Mouse (Mus musculus) embryonic facial prominence, embryonic 13.5 days (tissue): ENCODE results near the gene Luc7l3. TPM values are rescaled to one million over a fixed set of nuclear protein-coding genes. Genes with fewer than 3 reads are reported as not detected.
"Not testable (repeated sequence)": the region's sequence is repeated elsewhere in the genome, so short reads cannot be mapped to it uniquely, and the experiment has no call there.

Experiments
- ATAC-seq: fragments of 200-750 bp; cut with Nextera tagmentation; 2 replicates; pipeline ENCODE4 v1.8.0; 2017; ENCODE audit warnings: low read depth; ENCODE audit not compliant: insufficient number of reproducible peaks, insufficient read depth, low FRiP score, low TSS enrichment
- H3K27ac ChIP-seq: fragments of 300-500 bp; sonication (generic); 2 replicates; pipeline ENCODE4 v1.5.1; 2015; ENCODE audit warnings: moderate library complexity, mild to moderate bottlenecking, inconsistent platforms
- H3K27me3 ChIP-seq: fragments of 300-500 bp; sonication (generic); 2 replicates; pipeline ENCODE4 v1.6.1; 2015; ENCODE audit warnings: mild to moderate bottlenecking, inconsistent platforms
- H3K36me3 ChIP-seq: fragments of 300-500 bp; sonication (generic); 2 replicates; pipeline ENCODE4 v1.6.1; 2015; ENCODE audit warnings: mild to moderate bottlenecking, inconsistent platforms
- H3K4me1 ChIP-seq: fragments of 300-500 bp; sonication (generic); 2 replicates; pipeline ENCODE4 v1.6.1; 2015; ENCODE audit warnings: inconsistent platforms
- H3K4me2 ChIP-seq: fragments of 300-500 bp; sonication (generic); 2 replicates; pipeline ENCODE4 v1.6.1; 2015; ENCODE audit warnings: moderate library complexity, mild to moderate bottlenecking, inconsistent platforms
- H3K4me3 ChIP-seq: fragments of 300-500 bp; sonication (generic); 2 replicates; pipeline ENCODE4 v1.5.1; 2015; ENCODE audit warnings: mild to moderate bottlenecking, inconsistent platforms
- H3K9ac ChIP-seq: fragments of 300-500 bp; sonication (generic); 2 replicates; pipeline ENCODE4 v1.6.1; 2015; ENCODE audit warnings: mild to moderate bottlenecking, inconsistent platforms
- H3K9me3 ChIP-seq: fragments of 300-500 bp; sonication (generic); 2 replicates; pipeline ENCODE4 v1.6.1; 2016; ENCODE audit warnings: inconsistent platforms
- WGBS: fragments of 180-500 bp; shearing (Covaris S2); methylation state at CpG from one replicate; pipeline ENCODE4 v1.1.7; 2015; ENCODE audit warnings: mixed read lengths; 5-methylcytosine and 5-hydroxymethylcytosine counted together
- polyA plus RNA-seq: library from polyadenylated mRNA; unstranded; fragments of >200 nt; fragmentation: Nextera tagmentation; extraction: Ambion mirVana; gene quantifications from 2 replicates; pipeline ENCODE4 v1.2.1, GENCODE M21; 2015

The Luc7l3 gene
- polyA plus RNA-seq, 1 experiment from 2014 or later: 160 TPM

DNA sequence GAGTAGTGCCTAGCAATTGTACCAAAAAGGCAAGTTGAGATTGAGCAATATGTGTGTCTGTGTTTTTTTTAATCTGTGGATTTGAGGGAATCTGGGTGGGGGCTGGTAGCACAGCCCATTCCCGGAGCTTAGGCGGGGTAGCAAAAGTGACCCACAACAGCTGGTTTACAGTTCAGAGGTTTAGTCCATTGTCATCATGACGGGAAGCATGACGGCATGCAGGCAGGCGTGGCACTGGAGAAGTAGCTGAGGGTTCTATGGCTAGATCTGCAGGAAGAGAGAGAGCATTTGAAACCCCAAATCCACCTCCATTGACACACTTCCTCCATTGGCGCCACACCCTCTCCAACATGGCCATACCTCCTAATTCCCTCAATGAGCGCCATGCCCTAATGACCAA is 51.9 kb downstream of the Luc7l3 start:
- Histone ChIP-seq H3K9ac (no peak overlapping the region), H3K27me3 (no peaks in the 10 kb centered on the region), H3K27ac (no peak overlapping the region), H3K4me1 (peaks cover 23% of the 10 kb centered on the region), H3K9me3 (no peaks in the 10 kb centered on the region), H3K4me2 (no peak overlapping the region), H3K4me3 (no peak overlapping the region), H3K36me3 (no peaks in the 10 kb centered on the region)
- 87% methylated on average over 7 of the region's 7 CpGs for WGBS
- ATAC-seq: no peak

DNA sequence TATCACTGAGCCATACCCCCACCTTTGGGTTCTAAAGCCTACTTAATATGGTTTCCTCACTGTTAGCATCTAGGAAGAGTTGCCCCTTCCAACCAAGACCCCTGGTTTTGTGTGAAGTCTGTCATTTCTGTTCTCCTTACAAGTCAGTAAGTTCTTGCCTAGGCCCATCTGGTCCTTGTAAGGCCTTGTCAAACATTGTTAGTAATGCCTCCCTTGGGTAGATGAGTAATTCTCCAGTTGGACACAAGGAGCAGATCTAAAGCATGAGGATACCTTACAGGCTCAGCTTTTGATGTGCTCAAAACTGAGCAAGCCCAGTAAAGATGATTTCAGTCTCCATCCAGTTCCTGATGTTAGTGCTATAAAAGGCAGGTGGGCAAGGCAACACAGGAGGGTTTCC is 53.0 kb downstream of the Luc7l3 start:
- Histone ChIP-seq H3K9me3 (no peaks in the 10 kb centered on the region), H3K4me3 (no peak overlapping the region), H3K27me3 (no peaks in the 10 kb centered on the region), H3K4me1 (peaks cover 30% of the 10 kb centered on the region), H3K4me2 (no peak overlapping the region), H3K36me3 (no peaks in the 10 kb centered on the region), H3K27ac (0 out of 2 replicates have a peak overlapping the region, but pooled peaks have one; percentile 12), H3K9ac (no peak overlapping the region)
- no peak for ATAC-seq

DNA sequence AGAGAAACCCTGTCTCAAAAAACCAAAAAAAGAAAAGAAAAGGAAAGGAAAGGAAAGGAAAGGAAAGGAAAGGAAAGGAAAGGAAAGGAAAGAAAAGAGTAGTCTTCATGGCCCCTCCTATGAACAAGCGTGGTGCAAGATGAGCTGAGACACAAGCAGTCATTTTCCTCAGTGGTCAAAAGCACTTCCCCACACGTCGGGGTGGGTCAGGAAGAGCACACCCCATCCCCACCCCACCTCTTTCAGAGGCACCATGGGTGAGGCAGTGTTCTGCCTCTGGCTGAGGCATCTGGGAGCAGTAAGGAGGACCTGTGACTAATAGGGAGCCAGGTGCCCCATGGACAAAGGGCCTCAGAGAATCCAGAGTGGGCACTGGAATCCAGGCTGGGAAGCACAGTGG is 55.6 kb downstream of the Luc7l3 start:
- WGBS: 70% methylated on average over 3 of the region's 3 CpGs
- H3K4me1 ChIP-seq: peaks cover 24% of the 10 kb centered on the region
- H3K4me2 ChIP-seq, H3K36me3 ChIP-seq, H3K4me3 ChIP-seq, H3K27ac ChIP-seq, ATAC-seq, H3K27me3 ChIP-seq, H3K9me3 ChIP-seq, H3K9ac ChIP-seq: not testable (repeated sequence)

DNA sequence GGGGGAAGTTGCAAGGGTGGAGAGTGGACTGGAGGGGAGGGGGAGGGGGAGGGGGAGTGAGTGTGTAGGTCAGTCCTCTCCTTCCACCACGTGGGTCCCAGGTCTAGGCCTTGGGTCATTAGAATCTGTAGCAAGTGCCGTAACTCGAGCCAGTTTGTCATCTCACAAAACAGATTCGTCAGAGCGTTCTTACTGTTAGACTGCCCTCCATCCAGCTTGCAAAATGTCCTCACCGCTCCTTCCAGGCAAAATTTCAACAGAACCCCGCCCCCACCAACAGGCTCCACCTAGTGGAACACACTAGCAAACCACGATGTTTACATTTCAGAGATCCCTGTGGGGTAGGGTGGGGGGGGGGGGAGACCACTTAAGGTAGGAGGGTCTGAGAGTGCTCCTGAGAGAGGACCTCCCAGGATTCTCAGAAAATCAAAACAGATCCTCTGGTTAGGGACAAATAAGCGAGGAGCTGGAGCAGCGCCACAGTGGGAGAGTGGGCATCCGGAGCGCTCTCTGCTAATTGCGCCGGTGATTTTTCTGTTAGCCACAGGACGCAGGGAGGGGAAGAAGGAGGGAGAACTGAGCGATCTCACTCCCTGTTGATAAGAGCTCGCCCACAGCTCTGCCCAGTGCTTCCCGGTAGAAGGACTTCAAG is 56.5 kb downstream of the Luc7l3 start:
- Histone ChIP-seq H3K4me1 (peaks cover 24% of the 10 kb centered on the region), H3K27ac (peak overlapping the region; percentile 80), H3K27me3 (no peaks in the 10 kb centered on the region), H3K9ac (peak overlapping the region; percentile 60), H3K4me2 (peak overlapping the region; percentile 63), H3K4me3 (peak overlapping the region; percentile 33), H3K9me3 (no peaks in the 10 kb centered on the region), H3K36me3 (no peaks in the 10 kb centered on the region)
- peak; percentile 71 for ATAC-seq
- 1% methylated on average over 18 of the region's 18 CpGs for WGBS

DNA sequence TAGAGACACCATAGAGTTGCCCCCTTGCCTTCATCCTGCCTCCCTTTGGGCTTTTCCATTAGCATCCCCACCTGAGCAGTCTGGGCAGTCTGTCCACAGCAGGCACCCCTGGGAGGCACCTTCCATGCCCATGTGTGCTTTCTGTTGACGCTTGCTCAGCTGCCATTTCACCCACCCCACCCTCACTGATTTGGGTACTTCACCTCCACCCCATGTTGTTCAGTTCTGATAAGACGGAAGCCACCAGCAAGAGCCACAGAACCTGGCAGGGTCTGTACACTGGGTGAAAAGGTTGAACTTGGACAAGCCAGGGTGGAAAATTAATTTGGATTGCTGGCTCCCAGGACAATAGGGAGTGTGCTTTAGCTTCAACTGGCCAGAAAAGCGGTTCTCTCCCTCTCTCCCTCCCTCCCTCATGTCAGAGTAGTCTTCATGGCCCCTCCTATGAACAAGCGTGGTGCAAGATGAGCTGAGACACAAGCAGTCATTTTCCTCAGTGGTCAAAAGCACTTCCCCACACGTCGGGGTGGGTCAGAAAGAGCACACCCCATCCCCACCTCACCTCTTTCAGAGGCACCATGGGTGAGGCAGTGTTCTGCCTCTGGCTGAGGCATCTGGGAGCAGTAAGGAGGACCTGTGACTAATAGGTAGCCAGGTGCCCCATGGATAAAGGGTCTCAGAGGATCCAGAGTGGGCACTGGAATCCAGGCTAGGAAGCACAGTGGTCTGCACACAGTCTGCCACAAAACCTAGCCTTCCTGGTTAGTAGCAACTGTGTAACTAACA is 60.0 kb downstream of the Luc7l3 start:
- Histone ChIP-seq H3K27ac (no peak overlapping the region), H3K9me3 (no peaks in the 10 kb centered on the region), H3K4me3 (no peak overlapping the region), H3K36me3 (no peaks in the 10 kb centered on the region), H3K4me2 (no peak overlapping the region), H3K27me3 (no peaks in the 10 kb centered on the region), H3K4me1 (peaks cover 15% of the 10 kb centered on the region), H3K9ac (no peak overlapping the region)
- ATAC-seq: no peak
- WGBS: 67% methylated on average over 6 of the region's 6 CpGs

DNA sequence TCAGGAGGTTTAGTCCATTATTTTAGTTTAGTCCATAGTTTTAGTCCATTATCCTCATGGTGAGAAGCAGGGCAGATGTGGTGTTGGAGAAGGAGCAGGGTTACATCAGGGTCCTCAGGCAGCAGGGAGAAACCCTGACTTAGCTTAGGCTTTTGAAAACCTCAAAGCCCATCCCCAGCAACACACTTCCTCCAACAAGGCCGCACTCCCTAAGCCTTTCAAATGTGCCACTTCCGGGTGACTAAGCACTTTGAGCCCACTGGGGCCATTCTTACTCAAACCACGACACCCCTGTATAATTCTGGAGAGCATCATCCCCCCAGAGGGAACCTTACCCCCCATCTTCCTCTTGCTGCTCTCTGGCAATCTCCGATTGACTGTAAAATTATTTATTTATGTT is 62.0 kb downstream of the Luc7l3 start:
- WGBS: 58% methylated on average over 4 of the region's 4 CpGs
- H3K27me3 ChIP-seq: no peaks in the 10 kb centered on the region
- no peak overlapping the region for H3K4me2 ChIP-seq
- H3K9me3 ChIP-seq: no peaks in the 10 kb centered on the region
- peaks cover 13% of the 10 kb centered on the region for H3K4me1 ChIP-seq
- no peak for ATAC-seq
- no peak overlapping the region for H3K9ac ChIP-seq
- no peaks in the 10 kb centered on the region for H3K36me3 ChIP-seq
- no peak overlapping the region for H3K4me3 ChIP-seq
- no peak overlapping the region for H3K27ac ChIP-seq

DNA sequence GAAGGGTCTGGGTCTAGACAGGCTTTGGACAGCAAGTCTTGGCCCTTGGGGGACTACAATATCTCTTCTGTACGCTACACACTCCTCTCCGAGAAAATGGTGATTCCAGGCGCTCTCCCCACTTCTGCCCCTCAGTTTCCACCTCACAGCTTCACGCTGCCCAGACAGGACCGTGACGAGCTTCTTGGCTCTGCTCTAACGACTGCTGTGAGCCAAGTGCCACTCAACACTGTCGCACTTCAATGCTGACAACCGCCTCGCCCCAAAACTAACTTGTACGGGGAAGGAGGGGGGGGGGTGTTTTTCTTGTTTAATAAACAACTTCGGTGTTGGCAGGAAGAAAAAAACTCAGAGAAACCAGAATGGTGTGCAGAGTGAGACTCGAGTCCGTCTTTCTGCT is 63.8 kb downstream of the Luc7l3 start:
- 81% methylated on average over 14 of the region's 14 CpGs for WGBS
- ATAC-seq: no peak

DNA sequence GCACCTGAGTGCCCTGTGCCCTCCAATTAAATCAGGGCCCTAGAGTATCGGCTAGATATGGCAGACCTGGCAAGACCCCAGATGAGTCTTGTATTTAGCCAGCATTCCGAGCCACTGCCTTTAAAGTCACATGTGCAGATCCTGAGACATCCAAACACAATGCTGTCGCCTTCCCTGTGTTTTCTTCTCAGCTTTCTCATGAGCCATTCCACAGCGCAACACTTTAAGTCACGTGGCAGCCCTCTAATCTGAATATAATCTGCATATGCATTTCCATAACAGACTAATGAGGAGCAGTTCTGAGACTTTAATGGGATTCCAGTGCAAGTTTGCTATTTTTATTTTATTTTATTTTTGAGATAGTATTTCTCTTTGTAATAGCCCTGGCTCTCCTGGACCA is 66.1 kb downstream of the Luc7l3 start:
- WGBS: 60% methylated on average over 5 of the region's 5 CpGs
- ATAC-seq: no peak

More for the DNA sequence above, 63.8 kb downstream of the Luc7l3 start:
- H3K4me2 ChIP-seq: no peak overlapping the region
- no peak overlapping the region for H3K4me3 ChIP-seq
- no peaks in the 10 kb centered on the region for H3K9me3 ChIP-seq
- H3K27ac ChIP-seq: no peak overlapping the region
- H3K4me1 ChIP-seq: peaks cover 11% of the 10 kb centered on the region
- no peaks in the 10 kb centered on the region for H3K27me3 ChIP-seq
- H3K9ac ChIP-seq: no peak overlapping the region
- H3K36me3 ChIP-seq: no peaks in the 10 kb centered on the region

DNA sequence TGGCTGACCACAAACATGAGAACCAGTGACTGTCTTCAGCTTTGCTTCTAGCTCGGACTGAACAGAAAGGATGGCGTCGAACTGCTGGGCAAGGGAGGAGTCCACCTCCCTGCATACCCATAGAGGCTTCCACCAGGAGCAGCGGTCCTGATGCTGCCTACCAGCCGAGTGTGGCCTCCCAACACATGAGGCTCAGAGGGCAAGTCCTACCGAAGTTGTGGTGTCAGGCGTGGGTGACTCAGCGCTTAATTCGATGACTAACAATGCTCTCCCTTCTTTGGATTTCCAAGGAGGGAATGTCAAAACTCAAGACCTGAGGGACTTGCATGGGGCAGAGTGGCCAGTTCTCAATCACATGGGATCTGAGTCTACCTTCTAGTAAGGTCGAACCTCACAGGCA is 68.1 kb downstream of the Luc7l3 start:
- Histone ChIP-seq H3K4me1 (peaks cover 11% of the 10 kb centered on the region), H3K4me3 (no peak overlapping the region), H3K9ac (no peak overlapping the region), H3K27me3 (no peaks in the 10 kb centered on the region), H3K9me3 (no peaks in the 10 kb centered on the region), H3K36me3 (no peaks in the 10 kb centered on the region), H3K27ac (no peak overlapping the region), H3K4me2 (no peak overlapping the region)
- 85% methylated on average over 10 of the region's 10 CpGs for WGBS
- no peak for ATAC-seq

More for the DNA sequence above, 66.1 kb downstream of the Luc7l3 start:
- Histone ChIP-seq H3K9me3 (no peaks in the 10 kb centered on the region), H3K36me3 (no peaks in the 10 kb centered on the region), H3K4me3 (no peak overlapping the region), H3K9ac (no peak overlapping the region), H3K27ac (no peak overlapping the region), H3K4me1 (peaks cover 11% of the 10 kb centered on the region), H3K4me2 (no peak overlapping the region), H3K27me3 (no peaks in the 10 kb centered on the region)

DNA sequence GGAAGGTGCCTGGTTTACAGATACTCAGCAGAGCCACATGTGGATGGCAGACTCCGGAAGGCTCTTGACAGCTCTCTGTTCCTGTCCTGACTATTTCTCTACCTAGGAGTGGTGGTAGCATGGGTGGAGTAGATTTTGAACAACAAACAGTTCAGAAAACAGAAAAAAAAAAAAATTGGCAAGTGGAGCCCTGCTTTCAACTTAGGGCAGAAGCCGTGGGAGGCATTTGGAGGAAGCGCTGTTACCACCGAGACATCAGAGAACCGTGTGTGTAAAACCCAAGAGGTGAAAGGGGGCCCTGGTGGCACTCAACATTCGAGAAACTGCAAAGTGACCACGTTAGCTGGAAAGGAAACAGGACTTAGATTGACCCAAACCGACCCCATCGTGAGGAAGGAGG is 68.6 kb downstream of the Luc7l3 start:
- Histone ChIP-seq H3K27me3 (no peaks in the 10 kb centered on the region), H3K9me3 (no peaks in the 10 kb centered on the region), H3K27ac (no peak overlapping the region), H3K4me1 (peaks cover 11% of the 10 kb centered on the region), H3K36me3 (no peaks in the 10 kb centered on the region), H3K9ac (no peak overlapping the region), H3K4me3 (no peak overlapping the region), H3K4me2 (no peak overlapping the region)
- no peak for ATAC-seq
- 80% methylated on average over 9 of the region's 9 CpGs for WGBS

DNA sequence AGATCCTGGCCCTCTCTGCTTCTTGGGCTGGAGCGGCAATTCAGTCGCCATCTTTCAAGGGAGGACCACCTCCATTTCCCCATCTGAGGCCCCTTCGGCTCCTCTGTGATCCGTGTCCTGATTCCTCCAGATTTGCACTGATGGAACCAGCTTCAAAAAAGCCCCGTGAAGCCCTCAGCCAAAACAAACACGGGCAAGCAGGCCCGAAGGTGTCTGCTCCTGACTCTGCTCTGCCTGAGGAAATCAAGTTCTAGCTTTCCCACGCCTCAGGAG is 75.1 kb downstream of the Luc7l3 start:
- 0 out of 2 replicates have a peak, but pooled peaks have one; percentile 4 for ATAC-seq
- no peaks in the 10 kb centered on the region for H3K9me3 ChIP-seq
- H3K4me3 ChIP-seq: peak overlapping the region; percentile 1
- H3K36me3 ChIP-seq: no peaks in the 10 kb centered on the region
- peak overlapping the region; percentile 46; the same call in 1 of the 2 replicates for H3K9ac ChIP-seq
- peak overlapping the region; percentile 95 for H3K27ac ChIP-seq
- peak overlapping the region; percentile 43 for H3K4me2 ChIP-seq
- 16% methylated on average over 8 of the region's 8 CpGs for WGBS
- no peaks in the 10 kb centered on the region for H3K27me3 ChIP-seq
- peaks cover 59% of the 10 kb centered on the region for H3K4me1 ChIP-seq
